Comparison of ENCODE assay signal across 33 mouse cellular contexts in the genomic region with DNA sequence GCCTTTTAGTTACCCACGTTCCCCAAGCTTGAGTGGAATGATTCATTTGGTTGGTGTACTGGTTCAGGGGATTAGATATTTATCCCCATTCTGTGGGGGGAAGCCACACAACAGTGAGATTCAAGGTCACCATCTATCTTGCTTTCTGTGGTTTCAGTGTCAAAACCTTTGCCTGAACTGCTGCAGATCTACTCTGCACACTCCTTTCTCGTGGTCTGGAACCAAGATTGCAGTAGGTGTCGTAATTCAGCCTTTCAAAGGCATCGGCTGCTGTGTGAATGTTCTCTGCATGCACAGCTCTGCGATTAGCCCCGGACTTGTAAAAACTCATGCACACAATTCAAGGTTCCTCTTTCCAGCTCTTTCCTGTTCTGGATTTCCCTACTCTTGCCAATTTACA. TPM values are rescaled to one million over a fixed set of nuclear protein-coding genes. Genes with fewer than 3 reads are reported as not detected.
DNase-seq lines count a peak whose midpoint lies in the region; ATAC-seq and TF ChIP-seq lines count a peak whose summit lies in the region.
"Had no signal": no experiment of that assay in that cellular context is flagged by ENCODE, and none has a peak within 500 bp of the region (broad histone marks: within the 10 kb centered on the region; RNA-seq: fewer than 3 reads in every experiment).

No protein-coding gene starts in this region.

- TF ChIP-seq CTCF in MEL (IDR thresholded peaks at IDR 0.05 in 2 of 3, conservative IDR thresholded peaks at IDR 0.05 in 1 of 3; ENCODE audit: control insufficient read depth in 1 of 3, insufficient read depth in 1 of 3, low read depth in 2 of 3, low read length in 3 of 3, poor library complexity in 1 of 3, severe bottlenecking in 1 of 3), result no peak
- TF ChIP-seq CTCF in bone marrow macrophage, adult 2 months (IDR thresholded peaks at IDR 0.05; ENCODE audit: low read depth, low read length), result no peak

- no peak for TF ChIP-seq POLR2A in MEL (IDR thresholded peaks at IDR 0.05; ENCODE audit: control insufficient read depth in 1 of 2, insufficient read depth in 1 of 2, low read depth in 1 of 2, low read length in 2 of 2, poor library complexity in 1 of 2)
- no peak for TF ChIP-seq POLR2A in bone marrow macrophage, adult 2 months (IDR thresholded peaks at IDR 0.05; ENCODE audit: borderline replicate concordance, low read depth, low read length)

- peaks cover 0 to 24% of the 10 kb centered on the region in 2 experiments; a peak in 2 of 4 replicates for H3K36me3 ChIP-seq in MEL (ENCODE audit: control insufficient read depth in 1 of 2, insufficient read depth in 2 of 2, low read length in 2 of 2)
- no peaks in the 10 kb centered on the region for H3K36me3 ChIP-seq in neural tube, embryonic 15.5 days
- H3K36me3 ChIP-seq: heart, embryonic 10.5 days; heart, embryonic 15.5 days; intestine, embryonic 15.5 days; lung, embryonic 15.5 days; midbrain, embryonic 10.5 days; midbrain, embryonic 15.5 days had no signal

- no peak overlapping the region for H3K9ac ChIP-seq in MEL (ENCODE audit: control insufficient read depth, low read depth, low read length, poor library complexity, severe bottlenecking)
- H3K9ac ChIP-seq in neural tube, embryonic 15.5 days (replicated peaks), result no peak overlapping the region
- H3K9ac ChIP-seq: forebrain, embryonic 13.5 days; heart, embryonic 15.5 days; intestine, embryonic 15.5 days; lung, embryonic 15.5 days; midbrain, embryonic 15.5 days had no signal

- peak; percentile 45 to 80 for TF ChIP-seq EP300 in MEL (IDR thresholded peaks at IDR 0.05; ENCODE audit: low read depth in 1 of 2, low read length in 2 of 2)

- H3K27ac ChIP-seq in MEL (ENCODE audit: control insufficient read depth, low read depth, low read length), result no peak overlapping the region
- H3K27ac ChIP-seq in bone marrow macrophage, adult 2 months (ENCODE audit: insufficient read depth, low read depth, low read length), result peak overlapping the region; percentile 85
- no peak overlapping the region for H3K27ac ChIP-seq in neural tube, embryonic 15.5 days (replicated peaks)
- H3K27ac ChIP-seq: forebrain, embryonic 13.5 days; heart, embryonic 10.5 days; heart, embryonic 15.5 days; hindbrain, postnatal 0 days; intestine, embryonic 15.5 days; kidney, postnatal 0 days; lung, embryonic 15.5 days; midbrain, embryonic 10.5 days; midbrain, embryonic 15.5 days had no signal

- peaks cover 0 to 2% of the 10 kb centered on the region in 2 experiments; a peak in 1 of 4 replicates for H3K27me3 ChIP-seq in MEL (ENCODE audit: control insufficient read depth in 1 of 2, insufficient read depth in 2 of 2, low read length in 2 of 2)
- 0 out of 2 replicates have a peak, but pooled peaks cover 2% of the 10 kb centered on the region for H3K27me3 ChIP-seq in neural tube, embryonic 15.5 days (replicated peaks)
- H3K27me3 ChIP-seq: forebrain, embryonic 13.5 days; heart, embryonic 15.5 days; intestine, embryonic 15.5 days; midbrain, embryonic 15.5 days had no signal

- no peak for TF ChIP-seq RAD21 in MEL (IDR thresholded peaks at IDR 0.05; ENCODE audit: low read depth, low read length)

- no peaks in the 10 kb centered on the region for H3K9me3 ChIP-seq in MEL (replicated peaks; ENCODE audit: insufficient read depth, low read length)
- no peaks in the 10 kb centered on the region for H3K9me3 ChIP-seq in neural tube, embryonic 15.5 days (replicated peaks)
- H3K9me3 ChIP-seq: forebrain, embryonic 13.5 days; heart, embryonic 10.5 days; heart, embryonic 15.5 days; intestine, embryonic 15.5 days; lung, embryonic 15.5 days; midbrain, embryonic 10.5 days; midbrain, embryonic 15.5 days had no signal

- H3K79me2 ChIP-seq in MEL (ENCODE audit: control insufficient read depth, insufficient read depth, low read length, poor library complexity), result no peaks in the 10 kb centered on the region

- no peak overlapping the region for H3K4me2 ChIP-seq in neural tube, embryonic 15.5 days
- H3K4me2 ChIP-seq: forebrain, embryonic 13.5 days; heart, embryonic 15.5 days; intestine, embryonic 15.5 days; lung, embryonic 15.5 days; midbrain, embryonic 15.5 days had no signal

- H3K4me1 ChIP-seq in MEL (ENCODE audit: control insufficient read depth in 1 of 2, insufficient read depth in 2 of 2, low read length in 2 of 2), result peaks cover 8 to 21% of the 10 kb centered on the region in 2 experiments
- peaks cover 46% of the 10 kb centered on the region for H3K4me1 ChIP-seq in bone marrow macrophage, adult 2 months (ENCODE audit: control insufficient read depth, insufficient read depth, low read length)
- no peaks in the 10 kb centered on the region for H3K4me1 ChIP-seq in neural tube, embryonic 15.5 days
- H3K4me1 ChIP-seq: forebrain, embryonic 13.5 days; heart, embryonic 10.5 days; heart, embryonic 15.5 days; intestine, embryonic 15.5 days; lung, embryonic 15.5 days; midbrain, embryonic 10.5 days; midbrain, embryonic 15.5 days had no signal

- peak; percentile 41 for ATAC-seq in megakaryocyte, adult 5-6 weeks (ENCODE audit: poor library complexity, severe bottlenecking)
- no peak for ATAC-seq in neural tube, embryonic 15.5 days (ENCODE audit: low FRiP score)
- ATAC-seq: forebrain, embryonic 13.5 days; hindbrain, postnatal 0 days; intestine, embryonic 15.5 days; midbrain, embryonic 15.5 days; Patski had no signal

- 71% methylated on average over 6 of the region's 6 CpGs for WGBS in neural tube, embryonic 15.5 days

- no peak overlapping the region for H3K4me3 ChIP-seq in MEL (ENCODE audit: control insufficient read depth in 1 of 2, insufficient read depth in 1 of 2, low read depth in 2 of 2, low read length in 2 of 2)
- no peak overlapping the region for H3K4me3 ChIP-seq in bone marrow macrophage, adult 2 months (ENCODE audit: insufficient read depth, low read length)
- H3K4me3 ChIP-seq in neural tube, embryonic 15.5 days (replicated peaks), result no peak overlapping the region
- H3K4me3 ChIP-seq: forebrain, embryonic 13.5 days; heart, embryonic 10.5 days; heart, embryonic 15.5 days; intestine, embryonic 15.5 days; lung, embryonic 15.5 days; midbrain, embryonic 10.5 days; midbrain, embryonic 15.5 days had no signal

- peak; percentile 74 for DNase-seq in layer of hippocampus, adult 9-11 months
- DNase-seq in layer of hippocampus, postnatal 25 days (ENCODE audit: extremely low spot score in 1 of 2, low spot score in 1 of 2), result no peak
- DNase-seq in MEL (ENCODE audit: low read depth, low spot score), result peak; percentile 79
- DNase-seq in cerebellum, adult 18-20 months, result no peak
- DNase-seq: adrenal gland, postnatal 14 days; cerebellum, adult 8-10 months; cerebellum, postnatal 25 days; kidney, adult 2 months; kidney, postnatal 4 days; left cerebral cortex, postnatal 4 days; lung, postnatal 4 days; right cerebral cortex, adult 18-20 months; right cerebral cortex, postnatal 4 days; thymus, adult 2 months; thymus, postnatal 36 days had no signal

TF ChIP-seq in MEL, 35 proteins besides CTCF, POLR2A, EP300 and RAD21 (continues in another document):
- TF ChIP-seq TCF12 (IDR thresholded peaks at IDR 0.05; ENCODE audit: low read depth, low read length), result peak; percentile 73; the same call in 1 of the 2 replicates
- TF ChIP-seq GABPA (IDR thresholded peaks at IDR 0.05; ENCODE audit: low read depth, low read length), result no peak
- no peak for TF ChIP-seq MEF2A (IDR thresholded peaks at IDR 0.05; ENCODE audit: extremely low read depth, insufficient replicate concordance, low read depth, low read length, poor library complexity, severe bottlenecking)
- TF ChIP-seq BHLHE40 (IDR thresholded peaks at IDR 0.05; ENCODE audit: borderline replicate concordance, low read depth, low read length), result no peak
- TF ChIP-seq ETS1 (IDR thresholded peaks at IDR 0.05; ENCODE audit: low read depth, low read length), result no peak

RNA-seq across cellular contexts. Expression of gene Alox15, which starts 24.2 kb away (rescaled TPM):
- total RNA-seq in layer of hippocampus, postnatal 25 days (2021), result not detected
- total RNA-seq in MEL (2012; rRNA removed), result not detected in 2 replicates
- not detected for polyA plus RNA-seq in MEL (2012; ENCODE audit: insufficient read depth in 1 of 2, insufficient read length in 2 of 2, low read depth in 1 of 2, low replicate concordance in 2 of 2, missing spikeins in 1 of 2)
- polyA plus RNA-seq in bone marrow macrophage, adult 2 months (2012; ENCODE audit: insufficient read depth, insufficient read length, missing spikeins), result 0.46 TPM in 1 of 2 replicates, not detected in the other
- 62.7 and 71.5 TPM in 2 replicates for total RNA-seq in megakaryocyte, adult 5-6 weeks (2015)
- total RNA-seq in megakaryocyte, adult 5-6 weeks (2017), result 72.8 and 74.4 TPM in 2 replicates
- polyA plus RNA-seq in neural tube, embryonic 15.5 days (2015; fragmentation: Nextera tagmentation; extraction: Ambion mirVana), result 1.2 TPM in 1 of 2 replicates, not detected in the other
- total RNA-seq: CH12.LX; hindbrain, postnatal 0 days; layer of hippocampus, postnatal 14 days; left cerebral cortex, postnatal 4 days had no signal
- polyA plus RNA-seq: C2C12; hindbrain, embryonic 11.5 days; hindbrain, postnatal 0 days; midbrain, embryonic 10.5 days; neural tube, embryonic 11.5 days; Patski had no signal

RNA-seq across cellular contexts. Expression of gene Pelp1, which starts 33.8 kb away (rescaled TPM):
- 10 to 100 TPM; 32.8 to 34.3 TPM for total RNA-seq in layer of hippocampus, postnatal 25 days (2021)
- total RNA-seq in MEL (2012; rRNA removed), result 46.4 and 50.6 TPM in 2 replicates
- 10 to 100 TPM in 1 of 2 experiments, not detected in 1; 70.1 TPM for polyA plus RNA-seq in MEL (2012; ENCODE audit: insufficient read depth in 1 of 2, insufficient read length in 2 of 2, low read depth in 1 of 2, low replicate concordance in 2 of 2, missing spikeins in 1 of 2)
- polyA plus RNA-seq in bone marrow macrophage, adult 2 months (2012; ENCODE audit: insufficient read depth, insufficient read length, missing spikeins), result 19.3 and 21.2 TPM in 2 replicates
- 12.1 and 13.2 TPM in 2 replicates for total RNA-seq in megakaryocyte, adult 5-6 weeks (2015)
- total RNA-seq in megakaryocyte, adult 5-6 weeks (2017), result 5.8 and 7.4 TPM in 2 replicates
- 29.7 and 33.0 TPM in 2 replicates for polyA plus RNA-seq in neural tube, embryonic 15.5 days (2015; fragmentation: Nextera tagmentation; extraction: Ambion mirVana)

RNA-seq across cellular contexts. Expression of gene Alox12e, which starts 53.6 kb away (rescaled TPM):
- not detected for total RNA-seq in layer of hippocampus, postnatal 25 days (2021)
- not detected in 2 replicates for total RNA-seq in MEL (2012; rRNA removed)
- not detected for polyA plus RNA-seq in MEL (2012; ENCODE audit: insufficient read depth in 1 of 2, insufficient read length in 2 of 2, low read depth in 1 of 2, low replicate concordance in 2 of 2, missing spikeins in 1 of 2)
- polyA plus RNA-seq in bone marrow macrophage, adult 2 months (2012; ENCODE audit: insufficient read depth, insufficient read length, missing spikeins), result not detected in 2 replicates
- total RNA-seq in megakaryocyte, adult 5-6 weeks (2015), result 0.98 and 1.5 TPM in 2 replicates
- 1.2 and 1.7 TPM in 2 replicates for total RNA-seq in megakaryocyte, adult 5-6 weeks (2017)
- 5.9 TPM in 1 of 2 replicates, not detected in the other for polyA plus RNA-seq in neural tube, embryonic 15.5 days (2015; fragmentation: Nextera tagmentation; extraction: Ambion mirVana)
- total RNA-seq: adrenal gland, postnatal 14 days; hindbrain, postnatal 0 days; layer of hippocampus, postnatal 14 days had no signal
- polyA plus RNA-seq: forebrain, embryonic 13.5 days; heart, embryonic 10.5 days; hindbrain, embryonic 11.5 days; intestine, embryonic 15.5 days; kidney, adult 2 months; midbrain, embryonic 10.5 days; neural tube, embryonic 11.5 days; Patski had no signal

RNA-seq across cellular contexts. Expression of gene Arrb2, which starts 56.4 kb away (rescaled TPM):
- 100 to 1,000 TPM in 1 of 2 experiments, 10 to 100 TPM in 1; 90.7 to 104 TPM for total RNA-seq in layer of hippocampus, postnatal 25 days (2021)
- total RNA-seq in MEL (2012; rRNA removed), result 200 and 241 TPM in 2 replicates
- polyA plus RNA-seq in MEL (2012; ENCODE audit: insufficient read depth in 1 of 2, insufficient read length in 2 of 2, low read depth in 1 of 2, low replicate concordance in 2 of 2, missing spikeins in 1 of 2), result 100 to 1,000 TPM in 1 of 2 experiments, not detected in 1; 272 TPM
- polyA plus RNA-seq in bone marrow macrophage, adult 2 months (2012; ENCODE audit: insufficient read depth, insufficient read length, missing spikeins), result 520 and 549 TPM in 2 replicates
- 140 and 157 TPM in 2 replicates for total RNA-seq in megakaryocyte, adult 5-6 weeks (2015)
- total RNA-seq in megakaryocyte, adult 5-6 weeks (2017), result 125 and 141 TPM in 2 replicates
- polyA plus RNA-seq in neural tube, embryonic 15.5 days (2015; fragmentation: Nextera tagmentation; extraction: Ambion mirVana), result 53.6 and 59.7 TPM in 2 replicates

Comparison
In these comparisons a context has a peak if more than half of its experiments do, and no peak if none do; other contexts are left out.
1. DNase-seq: peak in layer of hippocampus, adult 9-11 months (single experiment) and MEL (single experiment); none in layer of hippocampus, postnatal 25 days (0 of 2) and cerebellum, adult 18-20 months (0 of 2).
2. RNA of gene Alox15, which starts 24.2 kb away (total RNA-seq): 62.7 to 74.4 TPM in megakaryocyte, adult 5-6 weeks; not detected in layer of hippocampus, postnatal 25 days and not detected in MEL; every median in the first group is over 10 times any median in the second.